Mouse (Mus musculus) brain, embryonic 14.5 days (tissue): ENCODE data around the gene Sorcs2.

Experiments used
- CTCF ChIP-seq: fragments of 200-500 bp; IDR thresholded peaks from 2 replicates; pipeline ENCODE4 v1.5.1; 2012; ENCODE audit warnings: inconsistent platforms, mild to moderate bottlenecking, moderate library complexity, borderline replicate concordance; ENCODE audit not compliant: insufficient read depth, insufficient read length; ENCODE audit errors: extremely low read depth
- POLR2A ChIP-seq: fragments of 200-500 bp; IDR thresholded peaks from 2 replicates; pipeline ENCODE4 v1.6.1; 2012; ENCODE audit warnings: mild to moderate bottlenecking, inconsistent platforms, borderline replicate concordance; ENCODE audit not compliant: poor library complexity, insufficient read depth, insufficient read length, severe bottlenecking; ENCODE audit errors: extremely low read depth

DNA sequence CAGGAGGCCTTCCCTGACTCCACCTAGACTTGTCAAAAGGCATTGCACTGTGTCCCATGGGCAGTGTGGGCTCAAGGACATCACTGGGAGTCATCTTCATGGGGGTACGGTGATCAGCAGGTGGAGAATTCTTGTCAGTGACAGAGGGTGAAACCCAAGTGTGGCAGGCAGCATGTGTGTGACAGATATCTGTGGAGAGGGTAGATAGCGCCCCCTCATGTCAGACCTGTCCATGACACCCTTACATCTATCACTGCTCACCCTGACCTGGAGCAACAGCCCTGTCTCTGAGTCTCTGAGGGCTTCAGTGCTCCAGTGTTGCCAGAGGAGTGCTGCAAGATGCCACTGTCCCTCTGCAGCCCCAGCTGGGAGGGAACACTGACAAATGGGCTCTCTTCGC, 343.4 kb downstream of the Sorcs2 start:
- TF ChIP-seq CTCF (no peak; the same call in 1 of the 2 replicates), POLR2A (no peak)
